Mouse (Mus musculus): Measurements from ENCODE around the gene Acod1. TPM values are rescaled to one million over a fixed set of nuclear protein-coding genes. Genes with fewer than 3 reads are reported as not detected.

The Acod1 gene
- total RNA-seq, 1 experiment from 2014 or later = not detected

DNA sequence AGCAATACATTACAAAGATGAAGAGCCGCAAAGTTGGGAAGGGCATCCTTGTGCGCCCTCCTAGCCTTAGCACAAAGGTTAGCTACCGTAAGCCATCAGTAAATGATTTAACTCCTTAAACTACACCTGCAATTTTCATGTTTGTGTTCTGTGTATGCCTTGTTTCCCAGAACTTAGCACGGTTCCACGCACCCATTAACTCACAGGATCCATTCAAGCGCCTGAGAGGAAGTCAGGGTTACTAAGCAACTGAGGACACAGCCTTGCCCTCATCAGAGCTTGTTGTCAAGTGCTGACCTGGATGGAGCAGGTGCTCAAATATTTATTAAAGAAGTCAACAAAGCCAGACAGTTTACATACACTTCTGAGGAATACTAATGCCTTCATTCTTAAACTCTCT lies 55.5 kb downstream of the Acod1 start:
- no peak for DNase-seq

- DNase-seq = no peak
These were observed 56.1 kb downstream of the Acod1 start for GRCm38 (mm10) chr14:103102731-103103335.

Other genes starting within 250 kb of the Acod1 start
- gene Kctd12, start 64.3 kb upstream of the Acod1 start, total RNA-seq (2021) = 53.3 and 64.9 TPM in 2 replicates
- 24.1 and 26.0 TPM in 2 replicates for gene Cln5, start 23.2 kb downstream of the Acod1 start, total RNA-seq (2021)
- 69.7 and 89.3 TPM in 2 replicates for gene Fbxl3, start 52.6 kb downstream of the Acod1 start, total RNA-seq (2021)